Mouse (Mus musculus) ES-Bruce4 (cell line): ENCODE results near the gene Cldn15. TPM values are rescaled to one million over a fixed set of nuclear protein-coding genes. Genes with fewer than 3 reads are reported as not detected.

ENCODE experiments used
- H3K27ac ChIP-seq: 2 replicates; pipeline ENCODE4 v1.5.1; 2012; ENCODE audit warnings: low read length, inconsistent platforms; ENCODE audit not compliant: insufficient read depth
- H3K27me3 ChIP-seq: 2 replicates; pipeline ENCODE4 v1.6.1; 2012; ENCODE audit warnings: mild to moderate bottlenecking, low read length, inconsistent platforms; ENCODE audit not compliant: control insufficient read depth, poor library complexity, insufficient read depth, severe bottlenecking
- H3K36me3 ChIP-seq: 2 replicates; pipeline ENCODE4 v1.6.1; 2012; ENCODE audit warnings: inconsistent platforms, mild to moderate bottlenecking, low read length, moderate library complexity; ENCODE audit not compliant: control insufficient read depth, poor library complexity, insufficient read depth, severe bottlenecking
- H3K4me1 ChIP-seq: one replicate; pipeline ENCODE4 v1.8.1; 2011; ENCODE audit warnings: low read length; ENCODE audit not compliant: control insufficient read depth, insufficient read depth
- H3K4me3 ChIP-seq: 2 replicates; pipeline ENCODE4 v1.5.1; 2011; ENCODE audit warnings: low read depth, mild to moderate bottlenecking, low read length
- H3K9ac ChIP-seq: 2 replicates; pipeline ENCODE4 v1.6.1; 2012; ENCODE audit warnings: low read depth, mild to moderate bottlenecking, inconsistent platforms; ENCODE audit not compliant: poor library complexity, severe bottlenecking
- H3K9me3 ChIP-seq: replicated peaks from 2 replicates; pipeline ENCODE4 v1.6.1; 2012; ENCODE audit warnings: mild to moderate bottlenecking, low read length, inconsistent platforms; ENCODE audit not compliant: control insufficient read depth, poor library complexity, insufficient read depth, severe bottlenecking
- CTCF ChIP-seq: IDR thresholded peaks from one replicate; pipeline ENCODE4 v1.8.1; 2011; ENCODE audit warnings: low read depth, low read length
- EP300 ChIP-seq: IDR thresholded peaks from 2 replicates; pipeline ENCODE4 v1.6.1; 2011; ENCODE audit warnings: low read depth, low read length; ENCODE audit not compliant: insufficient read depth
- POLR2A ChIP-seq: IDR thresholded peaks from one replicate; pipeline ENCODE4 v1.8.1; 2011; ENCODE audit warnings: low read length; ENCODE audit not compliant: insufficient read depth
- polyA plus RNA-seq: library from polyadenylated mRNA; stranded (reverse); fragments of >200 nt; gene quantifications from 2 replicates; pipeline ENCODE4 v1.2.4, GENCODE M21; 2011; ENCODE audit warnings: low read depth; ENCODE audit not compliant: missing spikeins, insufficient read depth, insufficient read length

Cldn15 gene
- polyA plus RNA-seq, 1 experiment, result not detected

GRCm38 (mm10) chr5:136961334-136961982, 5.0 kb upstream of the Cldn15 start:
- Histone ChIP-seq H3K27me3 (no peaks in the 10 kb centered on the region), H3K27ac (peak overlapping the region; percentile 49), H3K36me3 (peaks cover 6% of the 10 kb centered on the region; the same call in 1 of the 2 replicates)

GRCm38 (mm10) chr5:136961983-136962461, 4.4 kb upstream of the Cldn15 start:
- peaks cover 6% of the 10 kb centered on the region; the same call in 1 of the 2 replicates for H3K36me3 ChIP-seq

More at GRCm38 (mm10) chr5:136961334-136961982, 5.0 kb upstream of the Cldn15 start:
- Histone ChIP-seq H3K9ac (peak overlapping the region; percentile 58), H3K9me3 (no peaks in the 10 kb centered on the region), H3K4me3 (peak overlapping the region; percentile 91), H3K4me1 (peaks cover 8% of the 10 kb centered on the region)
- TF ChIP-seq CTCF (no peak), POLR2A (no peak), EP300 (no peak)

GRCm38 (mm10) chr5:136962501-136962900, 3.9 kb upstream of the Cldn15 start:
- no peak for TF ChIP-seq EP300
- TF ChIP-seq CTCF, result peak; percentile 86
- Histone ChIP-seq H3K36me3 (peaks cover 4% of the 10 kb centered on the region; the same call in 1 of the 2 replicates), H3K27me3 (no peaks in the 10 kb centered on the region)

More at GRCm38 (mm10) chr5:136961983-136962461, 4.4 kb upstream of the Cldn15 start:
- peak overlapping the region; percentile 91 for H3K4me3 ChIP-seq
- H3K27me3 ChIP-seq, result no peaks in the 10 kb centered on the region
- no peaks in the 10 kb centered on the region for H3K9me3 ChIP-seq
- TF ChIP-seq CTCF (no peak), EP300 (no peak), POLR2A (no peak)
- H3K27ac ChIP-seq, result peak overlapping the region; percentile 84
- peak overlapping the region; percentile 58 for H3K9ac ChIP-seq
- H3K4me1 ChIP-seq, result peaks cover 5% of the 10 kb centered on the region

GRCm38 (mm10) chr5:136962966-136963540, 3.4 kb upstream of the Cldn15 start:
- H3K27ac ChIP-seq, result peak overlapping the region; percentile 18; the same call in 1 of the 2 replicates

More at GRCm38 (mm10) chr5:136962501-136962900, 3.9 kb upstream of the Cldn15 start:
- Histone ChIP-seq H3K4me3 (peak overlapping the region; percentile 91), H3K27ac (peak overlapping the region; percentile 84), H3K9ac (peak overlapping the region; percentile 58), H3K4me1 (peaks cover 5% of the 10 kb centered on the region), H3K9me3 (no peaks in the 10 kb centered on the region)

DNA sequence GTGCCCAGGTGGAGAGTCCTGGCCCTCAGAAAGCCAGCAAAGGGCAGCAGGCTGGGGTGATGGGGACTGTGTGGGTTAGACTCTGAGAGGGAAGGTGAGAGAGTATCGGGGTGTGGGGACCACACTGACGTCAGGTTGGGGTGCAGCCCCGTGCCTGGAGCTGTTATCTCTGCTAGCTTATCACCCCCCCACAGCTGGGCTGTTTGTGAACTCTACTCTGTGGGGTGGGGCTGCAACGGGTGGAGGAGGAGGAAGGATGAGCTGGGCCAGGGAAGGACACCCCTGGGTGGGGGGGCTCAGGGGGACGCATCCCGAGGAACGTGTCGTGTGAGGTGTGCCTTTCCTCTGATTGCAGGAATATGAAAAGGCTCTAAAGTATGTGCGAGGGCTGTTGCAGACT, 1.2 kb upstream of the Cldn15 start:
- H3K9ac ChIP-seq, result no peak overlapping the region
- no peaks in the 10 kb centered on the region for H3K27me3 ChIP-seq
- no peak overlapping the region for H3K4me3 ChIP-seq
- H3K9me3 ChIP-seq, result no peaks in the 10 kb centered on the region
- TF ChIP-seq EP300 (no peak), POLR2A (no peak), CTCF (no peak)
- H3K27ac ChIP-seq, result no peak overlapping the region
- H3K36me3 ChIP-seq, result peaks cover 4% of the 10 kb centered on the region; the same call in 1 of the 2 replicates
- peaks cover 5% of the 10 kb centered on the region for H3K4me1 ChIP-seq

More at GRCm38 (mm10) chr5:136962966-136963540, 3.4 kb upstream of the Cldn15 start:
- peak overlapping the region; percentile 58; the same call in 1 of the 2 replicates for H3K9ac ChIP-seq
- TF ChIP-seq EP300 (no peak), CTCF (no peak), POLR2A (no peak)
- peak overlapping the region; percentile 91 for H3K4me3 ChIP-seq
- peaks cover 4% of the 10 kb centered on the region; the same call in 1 of the 2 replicates for H3K36me3 ChIP-seq
- H3K9me3 ChIP-seq, result no peaks in the 10 kb centered on the region
- H3K4me1 ChIP-seq, result peaks cover 5% of the 10 kb centered on the region
- H3K27me3 ChIP-seq, result no peaks in the 10 kb centered on the region

DNA sequence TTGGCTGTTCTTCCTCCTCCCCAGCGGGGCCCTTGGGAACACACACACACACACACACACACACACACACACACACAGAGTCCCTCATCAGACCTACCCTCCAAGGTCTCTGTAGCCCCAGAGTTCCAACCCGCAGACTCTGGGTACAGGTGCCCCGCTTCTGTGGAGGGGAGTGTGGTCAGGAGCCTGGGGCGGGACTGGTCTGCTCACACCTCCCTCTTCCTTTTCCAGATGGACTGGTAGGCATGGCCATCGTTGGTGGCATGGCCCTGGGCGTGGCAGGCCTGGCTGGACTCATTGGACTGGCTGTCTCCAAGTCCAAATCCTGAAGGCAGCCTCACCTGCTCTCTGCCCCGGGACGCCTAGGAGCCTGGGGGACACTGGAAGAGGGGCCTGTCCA, 730 bp upstream of the Cldn15 start:
- peaks cover 4% of the 10 kb centered on the region; the same call in 1 of the 2 replicates for H3K36me3 ChIP-seq
- no peak overlapping the region for H3K4me3 ChIP-seq
- H3K9me3 ChIP-seq, result no peaks in the 10 kb centered on the region
- no peaks in the 10 kb centered on the region for H3K27me3 ChIP-seq
- H3K27ac ChIP-seq, result peak overlapping the region; percentile 56
- peaks cover 5% of the 10 kb centered on the region for H3K4me1 ChIP-seq
- H3K9ac ChIP-seq, result 0 out of 2 replicates have a peak overlapping the region, but pooled peaks have one; percentile 8
- TF ChIP-seq CTCF, result no peak
- no peak for TF ChIP-seq POLR2A
- no peak for TF ChIP-seq EP300
